Mouse (Mus musculus): Measurements from ENCODE around the gene Dnah3.

GRCm38 (mm10) chr7:119880345-119880744, 214.7 kb downstream of the Dnah3 start:
- TF ChIP-seq POLR2A (IDR thresholded peaks at IDR 0.05; ENCODE audit: insufficient read depth, low read depth, low read length) (no peak), CTCF (IDR thresholded peaks at IDR 0.05; ENCODE audit: insufficient read depth, low read depth, low read length) (no peak)

Measured in olfactory bulb, adult 2 months (tissue).